Mouse (Mus musculus) forebrain, embryonic 15.5 days (tissue): ENCODE results near the gene Cdkn2aip. TPM values are rescaled to one million over a fixed set of nuclear protein-coding genes. Genes with fewer than 3 reads are reported as not detected.
A peak's percentile ranks its signal among the peaks of the same experiment; 100 is the strongest.

ENCODE experiments used
- ATAC-seq: fragments of 200-750 bp; cut with Nextera tagmentation; replicated peaks from 2 replicates; pipeline ENCODE4 v1.8.0; 2017; ENCODE audit warnings: mild to moderate bottlenecking, moderate TSS enrichment, moderate library complexity
- H3K27ac ChIP-seq: fragments of 300-500 bp; sonication (generic); replicated peaks from 2 replicates; pipeline ENCODE4 v1.5.1; 2015; ENCODE audit warnings: mild to moderate bottlenecking, inconsistent platforms
- H3K27me3 ChIP-seq: fragments of 300-500 bp; sonication (generic); 2 replicates; pipeline ENCODE4 v1.6.1; 2015; ENCODE audit warnings: inconsistent platforms
- H3K36me3 ChIP-seq: fragments of 300-500 bp; sonication (generic); 2 replicates; pipeline ENCODE4 v1.6.1; 2015; ENCODE audit warnings: mild to moderate bottlenecking, inconsistent platforms
- H3K4me1 ChIP-seq: fragments of 300-500 bp; sonication (generic); 2 replicates; pipeline ENCODE4 v1.6.1; 2015; ENCODE audit warnings: inconsistent platforms
- H3K4me2 ChIP-seq: fragments of 300-500 bp; sonication (generic); replicated peaks from 2 replicates; pipeline ENCODE4 v1.6.1; 2015; ENCODE audit warnings: mild to moderate bottlenecking, inconsistent platforms
- H3K4me3 ChIP-seq: fragments of 300-500 bp; sonication (generic); 2 replicates; pipeline ENCODE4 v1.5.1; 2015; ENCODE audit warnings: mild to moderate bottlenecking, inconsistent platforms
- H3K9ac ChIP-seq: fragments of 300-500 bp; sonication (generic); replicated peaks from 2 replicates; pipeline ENCODE4 v1.6.1; 2015; ENCODE audit warnings: mild to moderate bottlenecking, inconsistent platforms
- H3K9me3 ChIP-seq: fragments of 300-500 bp; sonication (generic); 2 replicates; pipeline ENCODE4 v1.6.1; 2016; ENCODE audit warnings: inconsistent platforms
- WGBS: fragments of 180-500 bp; shearing (Covaris S2); methylation state at CpG from one replicate; pipeline ENCODE4 v1.1.7; 2015; ENCODE audit warnings: mixed read lengths; 5-methylcytosine and 5-hydroxymethylcytosine counted together
- polyA plus RNA-seq: library from polyadenylated mRNA; unstranded; fragments of >200 nt; fragmentation: Nextera tagmentation; extraction: Ambion mirVana; gene quantifications from 2 replicates; pipeline ENCODE4 v1.2.1, GENCODE M21; 2015

Cdkn2aip gene
- 46.1 and 46.2 TPM in 2 replicates for polyA plus RNA-seq

DNA sequence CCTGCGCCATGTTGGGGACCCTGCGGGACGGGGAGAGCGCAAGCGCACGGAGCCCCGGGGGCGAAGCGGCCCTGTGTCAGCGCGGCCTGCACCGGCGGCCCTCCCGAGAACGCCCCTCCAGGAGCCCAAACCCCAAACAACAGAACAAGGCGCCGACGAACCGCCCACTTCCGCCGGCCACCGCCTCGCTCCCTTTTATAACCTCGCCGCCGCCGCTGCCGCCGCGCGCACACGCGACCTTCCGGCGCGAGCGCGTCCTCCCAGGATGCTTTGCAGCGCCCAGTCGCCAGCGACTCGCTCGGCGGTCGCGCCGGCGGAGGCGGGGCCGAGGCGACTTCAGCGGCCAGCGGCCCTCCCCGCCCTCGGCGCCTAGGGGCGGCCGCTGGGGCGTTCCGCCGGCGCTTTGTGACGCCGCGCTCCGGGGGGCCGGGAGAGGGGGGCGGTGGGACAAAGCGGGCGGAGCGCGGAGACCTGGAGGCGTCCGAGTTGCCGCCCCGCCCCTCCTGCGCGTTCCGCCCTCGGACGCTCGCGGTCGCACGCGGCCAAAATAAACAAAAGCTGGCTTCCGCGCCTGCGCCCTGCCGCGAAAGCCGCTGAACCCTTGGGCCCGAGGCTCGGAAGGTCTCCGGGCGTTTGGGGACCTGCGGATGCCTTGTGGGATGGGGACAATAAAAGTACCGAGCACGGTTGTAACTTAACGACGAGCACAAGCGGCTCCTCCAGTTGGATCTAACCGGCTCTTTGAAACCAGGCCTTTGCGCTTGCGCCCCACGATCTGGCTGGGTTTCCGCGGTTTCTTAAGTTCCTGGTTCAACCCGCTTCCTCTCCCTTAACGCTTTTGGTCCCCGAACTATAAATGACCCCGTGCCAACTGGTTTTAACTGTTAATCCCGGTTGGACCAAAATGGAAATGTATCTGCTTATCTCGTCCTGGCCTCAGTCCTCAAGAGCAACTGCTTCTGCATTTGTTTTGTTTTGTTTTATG, at the start of gene Cdkn2aip:
TSS of gene Cdkn2aip (minus strand) at position 172 of the 985 bp plus-strand sequence.
- H3K9me3 ChIP-seq = no peaks in the 10 kb centered on the region
- H3K4me1 ChIP-seq = peaks cover 28% of the 10 kb centered on the region
- H3K27ac ChIP-seq = peak within 1 kb of the TSS; percentile 97
- peaks cover 17% of the 10 kb centered on the region for H3K36me3 ChIP-seq
- H3K4me3 ChIP-seq = peak within 1 kb of the TSS; percentile 78
- no peaks in the 10 kb centered on the region for H3K27me3 ChIP-seq
- under 1% methylated on average over 113 of the region's 114 CpGs for WGBS
- ATAC-seq = peak; percentile 93
- peak within 1 kb of the TSS; percentile 87 for H3K4me2 ChIP-seq
- H3K9ac ChIP-seq = peak within 1 kb of the TSS; percentile 87

DNA sequence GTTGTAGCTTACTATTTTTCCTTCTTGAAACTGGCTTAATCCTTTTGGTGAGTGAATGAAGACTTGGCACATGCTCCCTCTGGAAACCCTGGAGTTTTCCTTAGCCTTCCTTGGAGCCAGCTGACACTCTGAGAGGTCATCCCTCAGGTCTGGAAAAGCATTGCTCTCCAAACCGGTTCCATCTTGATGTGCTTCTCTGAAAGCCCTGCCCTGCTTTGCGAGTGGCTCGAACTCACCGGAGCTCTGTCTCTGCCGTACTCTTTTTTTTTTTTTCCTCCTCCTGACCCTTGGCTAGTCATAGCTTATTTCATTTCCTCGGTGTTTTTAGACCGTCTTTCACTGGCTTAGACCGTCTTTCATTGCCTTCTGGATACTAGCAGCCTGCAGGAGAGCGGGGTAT, 49.5 kb upstream of the Cdkn2aip start:
- H3K27me3 ChIP-seq = no peaks in the 10 kb centered on the region
- no peak overlapping the region for H3K27ac ChIP-seq
- no peaks in the 10 kb centered on the region; the same call in 1 of the 2 replicates for H3K4me1 ChIP-seq
- H3K9ac ChIP-seq = no peak overlapping the region
- no peaks in the 10 kb centered on the region for H3K9me3 ChIP-seq
- no peak overlapping the region for H3K4me2 ChIP-seq
- no peak for ATAC-seq
- no peaks in the 10 kb centered on the region for H3K36me3 ChIP-seq
- WGBS = 83% methylated on average over 9 of the region's 9 CpGs
- H3K4me3 ChIP-seq = no peak overlapping the region

DNA sequence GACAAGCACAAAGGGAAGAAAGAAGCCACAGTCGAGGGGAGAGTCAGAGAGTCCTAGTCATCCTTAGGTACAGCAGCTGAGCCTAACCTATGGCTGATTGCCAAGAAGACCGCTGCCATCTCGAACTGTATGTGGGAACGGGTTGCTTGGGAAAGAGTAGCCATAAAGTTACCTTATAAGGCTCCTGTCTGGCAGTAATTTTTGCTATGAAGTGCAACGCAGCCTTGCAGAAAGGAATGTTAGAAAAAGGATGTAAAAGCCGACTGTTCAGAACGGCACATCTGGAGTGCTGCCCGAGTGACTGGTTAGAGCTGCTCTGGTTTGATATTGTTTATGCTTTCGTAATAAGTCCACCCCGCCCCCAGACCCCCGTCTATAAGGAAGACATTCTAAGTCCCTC, 47.0 kb upstream of the Cdkn2aip start:
- Histone ChIP-seq H3K27me3 (no peaks in the 10 kb centered on the region), H3K4me3 (no peak overlapping the region), H3K36me3 (no peaks in the 10 kb centered on the region), H3K9me3 (no peaks in the 10 kb centered on the region), H3K4me2 (no peak overlapping the region), H3K9ac (no peak overlapping the region), H3K4me1 (no peaks in the 10 kb centered on the region; the same call in 1 of the 2 replicates), H3K27ac (no peak overlapping the region)
- WGBS = 73% methylated on average over 11 of the region's 11 CpGs
- ATAC-seq = no peak

DNA sequence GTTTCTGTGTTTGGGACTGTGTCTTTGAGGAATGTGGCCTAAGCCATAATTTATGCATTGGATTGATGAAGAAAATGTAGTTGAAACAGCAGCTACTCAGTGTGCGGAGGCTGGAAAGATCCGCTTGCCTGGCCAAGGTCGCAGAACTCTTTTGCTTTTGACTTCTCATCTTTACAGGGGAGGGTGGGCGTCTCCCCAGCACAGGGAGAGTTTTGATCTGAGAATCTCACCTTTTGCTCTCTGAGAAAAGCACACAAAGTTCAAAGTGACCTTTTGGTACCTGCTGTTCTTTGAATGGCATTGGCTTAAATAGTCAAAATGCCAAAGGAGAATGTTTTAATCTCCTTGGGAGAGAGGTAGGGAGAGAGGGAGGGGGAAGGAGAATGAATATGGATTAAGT, 46.5 kb upstream of the Cdkn2aip start:
- Histone ChIP-seq H3K4me1 (no peaks in the 10 kb centered on the region; the same call in 1 of the 2 replicates), H3K9ac (no peak overlapping the region), H3K27me3 (no peaks in the 10 kb centered on the region), H3K9me3 (no peaks in the 10 kb centered on the region), H3K27ac (no peak overlapping the region), H3K36me3 (no peaks in the 10 kb centered on the region), H3K4me2 (no peak overlapping the region), H3K4me3 (no peak overlapping the region)
- 74% methylated on average over 4 of the region's 4 CpGs for WGBS
- no peak for ATAC-seq

DNA sequence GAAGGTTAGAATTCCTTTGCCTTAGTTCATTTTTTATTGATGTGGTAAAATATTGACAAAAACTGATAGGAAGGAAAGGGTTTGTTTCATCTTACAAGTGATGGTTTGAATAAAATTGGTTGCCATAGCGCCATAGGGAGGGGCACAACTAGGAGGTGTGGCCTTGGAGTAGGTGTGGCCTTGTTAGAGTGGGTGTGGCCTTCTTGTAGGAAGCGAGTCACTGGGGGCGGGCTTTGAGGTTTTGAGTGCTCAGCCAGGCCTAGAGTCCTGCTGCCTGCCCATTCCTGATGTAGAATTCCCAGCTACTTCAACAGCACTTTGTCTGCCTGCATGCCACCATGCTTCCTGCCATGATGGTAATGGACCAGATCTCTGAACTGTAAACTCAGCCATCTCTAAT, 39.4 kb upstream of the Cdkn2aip start:
- Histone ChIP-seq H3K27ac (no peak overlapping the region), H3K36me3 (no peaks in the 10 kb centered on the region), H3K9me3 (no peaks in the 10 kb centered on the region), H3K4me2 (no peak overlapping the region), H3K4me1 (no peaks in the 10 kb centered on the region), H3K27me3 (no peaks in the 10 kb centered on the region), H3K4me3 (no peak overlapping the region), H3K9ac (no peak overlapping the region)
- ATAC-seq = no peak
- WGBS = 86% methylated on average over 3 of the region's 3 CpGs

DNA sequence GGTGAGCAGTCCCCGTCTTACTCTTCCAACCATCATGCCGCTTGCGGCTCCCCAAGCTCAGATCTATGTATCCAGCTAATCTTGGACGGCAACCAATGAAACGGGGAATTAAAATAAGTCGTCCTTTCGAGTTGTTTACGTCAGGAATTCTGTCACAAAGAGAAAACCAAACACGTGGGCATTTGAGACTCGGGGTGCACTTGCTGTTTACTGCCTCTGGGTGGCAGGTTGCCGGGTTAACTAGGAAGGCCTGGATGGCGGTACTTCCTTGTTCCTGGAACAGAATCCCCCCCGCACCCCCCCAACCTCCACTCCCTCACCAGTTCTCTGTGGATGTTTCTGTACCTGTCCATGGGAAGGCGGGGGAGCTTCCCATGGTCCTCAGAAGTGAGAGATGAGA, 36.4 kb upstream of the Cdkn2aip start:
- Histone ChIP-seq H3K27ac (no peak overlapping the region), H3K27me3 (no peaks in the 10 kb centered on the region), H3K4me1 (no peaks in the 10 kb centered on the region), H3K9me3 (no peaks in the 10 kb centered on the region), H3K4me2 (no peak overlapping the region), H3K9ac (no peak overlapping the region), H3K4me3 (no peak overlapping the region), H3K36me3 (no peaks in the 10 kb centered on the region)
- no peak for ATAC-seq
- WGBS = 61% methylated on average over 14 of the region's 14 CpGs

DNA sequence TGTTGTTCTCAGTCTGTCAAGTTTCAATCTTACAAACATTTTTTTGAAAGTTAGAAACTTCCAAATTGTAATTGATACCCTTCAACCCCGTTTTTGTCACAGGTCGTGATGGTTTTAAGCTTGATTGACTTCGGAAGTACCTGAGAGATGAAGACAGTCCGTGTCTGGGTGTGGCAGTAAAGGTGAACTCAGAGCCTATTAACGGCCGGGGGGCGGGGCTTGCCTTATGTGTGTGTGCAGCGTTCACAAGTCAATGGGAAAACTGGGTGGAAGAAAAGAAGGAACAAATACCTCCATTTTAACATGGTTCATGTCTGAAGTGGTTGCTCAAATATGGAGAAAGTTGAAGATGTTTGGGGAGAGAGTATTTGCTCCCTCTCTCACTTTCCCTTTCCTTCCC, 35.8 kb upstream of the Cdkn2aip start:
- Histone ChIP-seq H3K4me3 (no peak overlapping the region), H3K4me1 (no peaks in the 10 kb centered on the region), H3K27ac (no peak overlapping the region), H3K36me3 (no peaks in the 10 kb centered on the region), H3K4me2 (no peak overlapping the region), H3K9me3 (no peaks in the 10 kb centered on the region), H3K9ac (no peak overlapping the region), H3K27me3 (no peaks in the 10 kb centered on the region)
- no peak for ATAC-seq
- 84% methylated on average over 8 of the region's 8 CpGs for WGBS

DNA sequence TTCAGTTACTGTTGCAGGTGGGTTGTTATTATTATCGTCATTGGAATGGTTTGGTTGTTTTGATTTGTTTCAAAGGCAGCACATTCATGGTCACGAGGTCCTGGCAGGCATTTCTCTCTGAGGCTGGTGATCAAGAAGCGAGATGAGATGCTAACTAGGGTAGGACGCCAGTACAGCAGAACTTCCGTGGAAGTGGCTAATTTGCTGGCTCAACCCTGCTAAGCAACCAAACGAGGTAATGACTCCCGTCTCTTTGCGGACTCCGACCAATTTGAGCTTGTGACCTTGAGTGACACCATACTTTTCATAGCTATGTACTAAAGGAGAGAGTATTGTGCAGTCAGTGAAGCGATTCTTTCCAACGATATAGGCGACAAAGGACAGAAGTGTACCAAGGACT, 32.6 kb upstream of the Cdkn2aip start:
- no peak overlapping the region for H3K27ac ChIP-seq
- no peak overlapping the region for H3K9ac ChIP-seq
- 46% methylated on average over 12 of the region's 12 CpGs for WGBS
- ATAC-seq = no peak
- no peaks in the 10 kb centered on the region for H3K27me3 ChIP-seq
- H3K36me3 ChIP-seq = no peaks in the 10 kb centered on the region
- no peaks in the 10 kb centered on the region for H3K9me3 ChIP-seq
- H3K4me3 ChIP-seq = no peak overlapping the region
- H3K4me1 ChIP-seq = peaks cover 6% of the 10 kb centered on the region; the same call in 1 of the 2 replicates
- H3K4me2 ChIP-seq = no peak overlapping the region

DNA sequence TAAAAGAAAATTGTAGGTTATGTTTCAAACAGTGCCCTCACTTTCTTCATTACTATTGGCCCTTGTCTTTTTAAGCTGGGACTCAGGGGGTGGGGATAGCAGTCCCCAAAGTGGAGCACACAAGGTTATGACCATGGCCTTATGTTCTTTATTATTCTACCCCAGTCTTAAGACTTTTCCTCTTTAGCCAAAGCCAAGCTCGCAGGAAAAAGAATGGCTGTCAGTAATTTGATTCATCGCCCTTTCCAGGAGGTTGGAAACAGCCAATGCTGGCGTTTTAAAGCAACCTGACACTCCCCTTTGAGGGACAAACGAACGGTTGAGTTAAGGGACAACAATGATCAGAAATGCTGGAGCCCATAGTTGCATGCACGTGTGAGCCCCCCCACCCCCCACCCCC, 32.1 kb upstream of the Cdkn2aip start:
- Histone ChIP-seq H3K36me3 (no peaks in the 10 kb centered on the region), H3K4me1 (peaks cover 6% of the 10 kb centered on the region; the same call in 1 of the 2 replicates), H3K9me3 (no peaks in the 10 kb centered on the region), H3K4me2 (no peak overlapping the region), H3K4me3 (no peak overlapping the region), H3K27me3 (no peaks in the 10 kb centered on the region), H3K27ac (no peak overlapping the region), H3K9ac (no peak overlapping the region)
- WGBS = 23% methylated on average over 6 of the region's 6 CpGs
- no peak for ATAC-seq

DNA sequence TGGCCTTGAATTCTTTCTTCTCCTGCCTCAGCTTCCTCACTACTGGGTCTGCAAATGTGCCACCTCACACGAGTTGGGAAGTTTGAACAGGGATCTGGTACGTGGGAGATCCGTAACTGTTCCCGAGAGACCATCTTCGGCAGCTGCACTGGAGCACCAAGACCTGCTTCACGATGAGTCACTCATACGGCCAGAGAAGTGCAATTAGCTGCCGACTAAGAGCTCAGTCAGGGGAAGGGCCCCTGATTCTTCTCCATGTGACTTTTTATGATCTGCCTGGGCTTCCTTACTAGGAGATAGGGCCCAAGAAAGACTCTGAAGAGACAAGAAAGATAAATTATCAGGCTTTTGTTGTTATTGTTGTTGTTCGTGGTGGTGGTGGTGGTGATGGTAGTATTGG, 31.1 kb upstream of the Cdkn2aip start:
- Histone ChIP-seq H3K4me1 (peaks cover 6% of the 10 kb centered on the region; the same call in 1 of the 2 replicates), H3K9ac (no peak overlapping the region), H3K4me2 (no peak overlapping the region), H3K4me3 (no peak overlapping the region), H3K9me3 (no peaks in the 10 kb centered on the region), H3K27ac (no peak overlapping the region), H3K27me3 (no peaks in the 10 kb centered on the region), H3K36me3 (no peaks in the 10 kb centered on the region)
- 88% methylated on average over 9 of the region's 9 CpGs for WGBS
- ATAC-seq = no peak

DNA sequence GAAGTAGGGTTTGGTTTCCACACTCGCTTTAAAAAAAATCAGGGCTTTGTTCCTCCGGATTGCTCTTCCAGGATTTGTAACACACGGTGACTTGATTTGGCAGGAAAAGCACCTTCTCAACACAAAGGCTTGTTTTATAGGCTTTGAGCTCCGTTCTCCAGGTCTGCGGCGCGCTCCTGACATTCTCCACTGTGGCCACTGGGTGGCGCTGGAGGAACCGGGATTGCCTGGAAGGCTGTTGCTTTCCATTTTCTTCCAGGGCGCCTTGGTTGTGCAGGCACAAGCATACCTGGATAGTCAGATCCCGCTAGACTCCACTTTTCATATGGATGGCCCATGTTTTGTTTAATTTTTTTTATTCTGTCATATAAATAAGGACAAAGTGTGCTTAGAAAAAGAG, 29.7 kb upstream of the Cdkn2aip start:
- Histone ChIP-seq H3K4me1 (peaks cover 6% of the 10 kb centered on the region; the same call in 1 of the 2 replicates), H3K9ac (no peak overlapping the region), H3K36me3 (no peaks in the 10 kb centered on the region), H3K27me3 (no peaks in the 10 kb centered on the region), H3K9me3 (no peaks in the 10 kb centered on the region), H3K4me2 (peak overlapping the region; percentile 37), H3K4me3 (peak overlapping the region; percentile 14; the same call in 1 of the 2 replicates), H3K27ac (no peak overlapping the region)
- 9% methylated on average over 11 of the region's 11 CpGs for WGBS
- ATAC-seq = peak; percentile 72

DNA sequence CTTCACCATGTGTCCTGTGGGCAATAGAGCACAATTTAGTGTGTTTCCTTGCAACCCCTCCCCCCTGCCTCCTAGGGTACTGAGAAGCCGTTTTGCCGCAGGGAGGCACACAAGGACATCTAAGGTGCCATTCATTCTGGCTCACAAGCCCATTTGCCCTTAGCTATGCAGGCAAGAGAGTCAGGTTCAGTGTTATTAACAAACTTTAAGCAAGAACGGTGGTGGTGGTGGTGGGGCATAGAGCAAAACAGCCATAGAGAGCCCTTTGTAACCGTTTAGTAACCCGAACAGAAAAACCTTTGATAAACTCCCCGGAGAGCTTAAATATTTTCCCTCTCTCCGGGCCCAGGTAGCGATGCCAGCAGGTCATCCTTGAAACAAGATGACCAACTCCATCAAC, 29.3 kb upstream of the Cdkn2aip start:
- 37% methylated on average over 8 of the region's 8 CpGs for WGBS
- peak overlapping the region; percentile 37 for H3K4me2 ChIP-seq
- no peaks in the 10 kb centered on the region for H3K27me3 ChIP-seq
- ATAC-seq = no peak
- H3K9ac ChIP-seq = no peak overlapping the region
- H3K4me3 ChIP-seq = peak overlapping the region; percentile 14; the same call in 1 of the 2 replicates
- peaks cover 6% of the 10 kb centered on the region; the same call in 1 of the 2 replicates for H3K4me1 ChIP-seq
- H3K36me3 ChIP-seq = no peaks in the 10 kb centered on the region
- H3K9me3 ChIP-seq = no peaks in the 10 kb centered on the region
- no peak overlapping the region for H3K27ac ChIP-seq
